Mouse (Mus musculus): Measurements from ENCODE around the gene Zkscan14. TPM values are rescaled to one million over a fixed set of nuclear protein-coding genes. Genes with fewer than 3 reads are reported as not detected.

The Zkscan14 gene
- polyA plus RNA-seq, 2 experiments, result 2.2 to 4.3 TPM

DNA sequence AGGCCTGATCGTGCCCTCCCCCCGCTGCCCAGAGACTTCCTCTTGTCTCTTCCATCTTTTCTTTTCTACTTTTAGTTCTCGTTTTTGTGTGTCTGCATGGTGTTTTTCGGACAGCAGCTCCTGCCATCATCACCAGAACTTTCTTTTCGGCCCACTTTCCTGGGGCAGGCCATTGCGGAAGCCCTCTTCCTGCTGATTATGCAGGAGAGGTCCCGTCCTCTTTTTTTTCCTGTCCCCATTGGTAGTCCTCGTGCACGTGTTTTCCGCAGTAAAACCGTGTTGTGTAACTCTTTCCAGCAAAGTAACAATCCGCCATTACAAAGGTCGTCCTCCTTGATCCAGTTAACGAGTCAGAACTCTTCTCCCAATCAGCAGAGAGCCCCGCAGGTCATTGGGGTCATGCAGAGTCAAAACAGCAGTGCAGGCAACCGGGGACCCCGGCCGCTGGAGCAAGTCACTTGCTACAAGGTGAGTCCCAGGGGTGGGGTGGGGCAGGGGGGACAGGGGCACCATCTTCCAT is 23.1 kb downstream of the Zkscan14 start:
- Histone ChIP-seq H3K4me1 (replicated peaks; ENCODE audit: control insufficient read depth in 2 of 2, insufficient read depth in 2 of 2, low read length in 1 of 2) (no peaks in the 10 kb centered on the region), H3K4me3 (ENCODE audit: insufficient read depth in 1 of 2, low read depth in 2 of 2, low read length in 2 of 2) (no peak overlapping the region), H3K9ac (replicated peaks) (no peak overlapping the region), H3K4me2 (ENCODE audit: low read depth) (no peak overlapping the region), H3K9me3 (ENCODE audit: control insufficient read depth, low read length) (no peaks in the 10 kb centered on the region), H3K27me3 (ENCODE audit: control insufficient read depth, insufficient read depth, low read length) (no peaks in the 10 kb centered on the region), H3K27ac (no peak overlapping the region), H3K36me3 (replicated peaks; ENCODE audit: control insufficient read depth, insufficient read depth, low read depth) (peaks cover 81% of the 10 kb centered on the region)
- 77% methylated on average over 18 of the region's 18 CpGs for WGBS (ENCODE audit: insufficient replicate concordance)
- ATAC-seq (ENCODE audit: insufficient read depth) (no peak; the same call in 1 of the 2 replicates), DNase-seq (ENCODE audit: low read depth in 3 of 3, low spot score in 3 of 3) (no peak)
- TF ChIP-seq CTCF (IDR thresholded peaks at IDR 0.05; ENCODE audit: low read depth), result no peak
- no peak for TF ChIP-seq EP300 (IDR thresholded peaks at IDR 0.05; ENCODE audit: low read depth)

DNA sequence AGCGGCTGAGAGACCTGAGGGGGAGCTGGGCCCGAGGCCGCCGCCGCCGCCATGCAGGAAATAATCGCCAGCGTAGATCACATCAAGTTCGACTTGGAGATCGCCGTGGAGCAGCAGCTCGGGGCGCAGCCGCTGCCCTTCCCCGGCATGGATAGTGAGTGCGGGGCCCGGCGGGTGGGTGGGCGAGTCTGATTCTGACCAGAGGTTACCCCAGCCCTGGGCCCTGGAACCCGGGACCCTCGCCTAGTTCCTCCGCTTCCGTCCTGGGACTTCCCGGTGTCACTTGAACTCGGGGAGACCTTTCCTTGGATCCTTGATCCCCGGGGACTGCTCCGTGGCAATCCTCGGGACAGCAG is 34.4 kb downstream of the Zkscan14 start:
- no peaks in the 10 kb centered on the region for H3K27me3 ChIP-seq (ENCODE audit: control insufficient read depth, insufficient read depth, low read length)
- peaks cover 27% of the 10 kb centered on the region for H3K36me3 ChIP-seq (replicated peaks; ENCODE audit: control insufficient read depth, insufficient read depth, low read depth)
- ATAC-seq (ENCODE audit: insufficient read depth), result peak; percentile 26; the same call in 1 of the 2 replicates
- H3K4me1 ChIP-seq (replicated peaks; ENCODE audit: control insufficient read depth in 2 of 2, insufficient read depth in 2 of 2, low read length in 1 of 2), result peaks cover 11 to 13% of the 10 kb centered on the region in 2 experiments
- 0% methylated on average over 26 of the region's 28 CpGs for WGBS (ENCODE audit: insufficient replicate concordance)
- H3K4me3 ChIP-seq (ENCODE audit: insufficient read depth in 1 of 2, low read depth in 2 of 2, low read length in 2 of 2), result peak overlapping the region; percentile 74 to 98
- peak overlapping the region; percentile 18 for H3K27ac ChIP-seq
- H3K9me3 ChIP-seq (ENCODE audit: control insufficient read depth, low read length), result no peaks in the 10 kb centered on the region
- DNase-seq (ENCODE audit: low read depth in 3 of 3, low spot score in 3 of 3), result no peak
- H3K9ac ChIP-seq (replicated peaks), result peak overlapping the region; percentile 82
- H3K4me2 ChIP-seq (ENCODE audit: low read depth), result peak overlapping the region; percentile 80
- TF ChIP-seq EP300 (IDR thresholded peaks at IDR 0.05; ENCODE audit: low read depth), result no peak

DNA sequence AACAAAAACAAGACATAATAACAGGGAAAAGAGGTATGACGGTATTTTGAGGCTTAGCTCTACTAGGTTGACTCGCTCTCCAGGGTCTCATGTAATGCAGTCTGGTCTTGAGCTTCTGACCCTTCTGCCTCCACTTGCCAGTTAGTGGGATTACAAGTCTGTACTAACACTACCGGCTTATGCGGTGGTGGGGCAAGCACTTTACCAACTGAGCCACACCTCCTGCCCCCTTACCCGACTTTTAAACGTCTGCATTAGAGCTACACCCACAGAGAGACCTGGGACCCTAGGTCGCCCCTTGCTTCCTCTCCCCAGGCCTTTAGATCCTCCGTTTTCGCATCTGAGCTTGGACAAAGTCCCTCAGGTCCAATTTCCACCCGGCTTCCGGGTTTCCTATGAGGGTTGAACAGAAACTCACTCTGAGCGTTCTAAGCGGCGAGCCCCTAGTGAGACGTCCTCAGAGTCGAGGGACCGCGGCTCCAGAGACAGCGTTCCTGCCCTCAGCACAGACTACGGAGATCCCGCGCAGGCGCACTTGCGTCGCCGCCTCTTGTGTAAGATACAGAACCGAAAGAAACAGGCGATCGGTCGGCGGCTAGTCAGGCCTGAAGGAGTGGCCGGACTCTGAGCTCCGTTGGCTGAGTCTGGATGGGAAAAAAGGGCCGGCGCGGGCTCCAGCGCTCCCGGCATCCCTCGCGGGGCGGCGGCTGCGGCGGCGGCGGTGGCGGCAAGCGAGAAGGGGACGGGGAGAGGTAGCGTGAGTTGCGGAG is 34.9 kb downstream of the Zkscan14 start, which contains the start of the genes Ptcd1 and Cpsf4:
Gene Ptcd1, minus strand, starts transcription at position 573 of the 770 bp plus-strand sequence.
Gene Cpsf4, plus strand, starts transcription at position 678 of the 770 bp plus-strand sequence.
- Histone ChIP-seq H3K9ac (replicated peaks) (peak within 1 kb of the TSS; percentile 82), H3K9me3 (ENCODE audit: control insufficient read depth, low read length) (no peaks in the 10 kb centered on the region), H3K36me3 (replicated peaks; ENCODE audit: control insufficient read depth, insufficient read depth, low read depth) (peaks cover 23% of the 10 kb centered on the region), H3K4me3 (ENCODE audit: insufficient read depth in 1 of 2, low read depth in 2 of 2, low read length in 2 of 2) (peak within 1 kb of the TSS; percentile 74 to 98), H3K4me2 (ENCODE audit: low read depth) (peak within 1 kb of the TSS; percentile 80), H3K4me1 (replicated peaks; ENCODE audit: control insufficient read depth in 2 of 2, insufficient read depth in 2 of 2, low read length in 1 of 2) (peaks cover 11 to 13% of the 10 kb centered on the region in 2 experiments), H3K27ac (peak within 1 kb of the TSS; percentile 40), H3K27me3 (ENCODE audit: control insufficient read depth, insufficient read depth, low read length) (no peaks in the 10 kb centered on the region)
- TF ChIP-seq CTCF (IDR thresholded peaks at IDR 0.05; ENCODE audit: low read depth) (no peak), EP300 (IDR thresholded peaks at IDR 0.05; ENCODE audit: low read depth) (no peak)
- ATAC-seq (ENCODE audit: insufficient read depth) (peak; percentile 95), DNase-seq (ENCODE audit: low read depth in 3 of 3, low spot score in 3 of 3) (peak; percentile 98 to 99 (median 99))
- under 1% methylated on average over 51 of the region's 51 CpGs for WGBS (ENCODE audit: insufficient replicate concordance)

DNA sequence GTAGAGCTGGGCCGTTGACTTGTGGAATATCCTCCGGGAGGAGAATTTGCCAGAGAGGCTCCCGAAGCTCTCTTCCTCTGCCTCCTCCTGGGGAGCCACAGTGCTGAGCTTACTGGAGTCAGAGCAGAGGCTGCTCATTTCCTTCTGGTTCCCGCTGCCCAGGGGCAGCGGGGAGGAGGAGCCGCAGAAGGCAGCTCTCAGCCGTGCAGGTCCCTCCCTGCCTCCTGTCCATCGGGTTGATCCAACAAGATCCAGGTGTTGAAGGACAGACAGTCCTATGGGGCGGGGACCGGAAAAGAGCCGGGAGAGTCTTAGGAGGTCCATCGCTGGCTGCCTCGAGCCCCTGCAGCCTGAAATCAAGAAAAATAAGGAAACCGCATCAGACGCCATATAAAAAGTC is 36.5 kb downstream of the Zkscan14 start:
- ATAC-seq (ENCODE audit: insufficient read depth) (no peak), DNase-seq (ENCODE audit: low read depth in 3 of 3, low spot score in 3 of 3) (no peak)
- Histone ChIP-seq H3K4me1 (replicated peaks; ENCODE audit: control insufficient read depth in 2 of 2, insufficient read depth in 2 of 2, low read length in 1 of 2) (peaks cover 11 to 13% of the 10 kb centered on the region in 2 experiments), H3K27ac (no peak overlapping the region), H3K4me2 (ENCODE audit: low read depth) (no peak overlapping the region), H3K9me3 (ENCODE audit: control insufficient read depth, low read length) (no peaks in the 10 kb centered on the region), H3K4me3 (ENCODE audit: insufficient read depth in 1 of 2, low read depth in 2 of 2, low read length in 2 of 2) (no peak overlapping the region), H3K36me3 (replicated peaks; ENCODE audit: control insufficient read depth, insufficient read depth, low read depth) (peaks cover 14% of the 10 kb centered on the region), H3K27me3 (ENCODE audit: control insufficient read depth, insufficient read depth, low read length) (no peaks in the 10 kb centered on the region), H3K9ac (replicated peaks) (no peak overlapping the region)
- TF ChIP-seq CTCF (IDR thresholded peaks at IDR 0.05; ENCODE audit: low read depth) (no peak), EP300 (IDR thresholded peaks at IDR 0.05; ENCODE audit: low read depth) (no peak)
- 85% methylated on average over 15 of the region's 15 CpGs for WGBS (ENCODE audit: insufficient replicate concordance)

DNA sequence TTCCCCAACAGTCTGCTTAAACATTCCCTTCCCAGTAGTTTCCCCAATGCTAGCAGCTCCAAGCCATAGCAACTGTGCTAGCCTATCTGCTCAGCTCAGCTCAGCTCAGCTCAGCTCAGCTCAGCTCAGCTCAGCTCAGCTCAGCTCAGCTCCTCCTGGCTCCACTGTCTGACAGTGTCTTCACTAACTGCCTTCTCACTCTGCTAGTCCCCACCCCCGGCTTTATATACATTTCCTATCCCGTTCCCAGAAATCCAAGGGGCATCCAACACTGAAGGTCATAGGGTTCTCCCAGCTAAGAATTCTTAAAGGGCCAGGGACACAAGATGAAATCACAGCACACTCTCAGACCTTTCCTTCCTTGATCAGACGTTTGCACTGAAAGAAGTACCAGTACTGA is 37.0 kb downstream of the Zkscan14 start:
- TF ChIP-seq EP300 (IDR thresholded peaks at IDR 0.05; ENCODE audit: low read depth) (no peak), CTCF (IDR thresholded peaks at IDR 0.05; ENCODE audit: low read depth) (no peak)
- Histone ChIP-seq H3K27ac (no peak overlapping the region), H3K9ac (replicated peaks) (no peak overlapping the region), H3K4me1 (replicated peaks; ENCODE audit: control insufficient read depth in 2 of 2, insufficient read depth in 2 of 2, low read length in 1 of 2) (peaks cover 11 to 13% of the 10 kb centered on the region in 2 experiments), H3K9me3 (ENCODE audit: control insufficient read depth, low read length) (no peaks in the 10 kb centered on the region), H3K27me3 (ENCODE audit: control insufficient read depth, insufficient read depth, low read length) (no peaks in the 10 kb centered on the region), H3K4me2 (ENCODE audit: low read depth) (no peak overlapping the region), H3K36me3 (replicated peaks; ENCODE audit: control insufficient read depth, insufficient read depth, low read depth) (peaks cover 14% of the 10 kb centered on the region), H3K4me3 (ENCODE audit: insufficient read depth in 1 of 2, low read depth in 2 of 2, low read length in 2 of 2) (no peak overlapping the region)
- 72% methylated on average over 3 of the region's 3 CpGs for WGBS (ENCODE audit: insufficient replicate concordance)
- DNase-seq (ENCODE audit: low read depth in 3 of 3, low spot score in 3 of 3) (no peak), ATAC-seq (ENCODE audit: insufficient read depth) (no peak)
